Mouse (Mus musculus): ENCODE results near the gene Ptprk.

DNA sequence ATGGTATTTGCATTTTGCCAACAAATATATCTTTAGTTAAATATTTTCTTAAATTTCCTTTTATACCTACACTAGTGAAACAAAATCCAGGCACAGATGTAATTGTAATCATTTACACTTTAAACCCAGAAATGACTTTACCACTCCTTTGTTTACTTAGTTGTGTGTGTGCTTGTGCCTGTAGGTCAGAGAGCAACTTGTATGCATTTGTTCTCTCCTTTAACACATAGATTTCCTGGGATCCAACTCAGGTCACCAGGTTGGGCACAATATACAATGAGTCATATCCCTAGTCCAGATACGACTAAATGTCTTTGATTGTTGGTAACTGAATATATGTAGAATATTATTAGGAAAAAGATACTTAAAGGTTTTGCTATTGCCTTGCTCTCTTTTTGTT, 153.6 kb downstream of the Ptprk start:
- no peak for TF ChIP-seq CTCF (IDR thresholded peaks at IDR 0.05; ENCODE audit: borderline replicate concordance, control insufficient read depth, extremely low read depth, insufficient read depth, low read length, poor library complexity)
- no peak for TF ChIP-seq POLR2A (IDR thresholded peaks at IDR 0.05; ENCODE audit: control insufficient read depth, extremely low read depth, insufficient read depth, low read length, poor library complexity)
